Mouse (Mus musculus): ENCODE results near the gene Npr2.

The Npr2 gene

GRCm38 (mm10) chr4:43672070-43672469, 40.3 kb downstream of the Npr2 start:
- H3K9me3 ChIP-seq (ENCODE audit: low read length): no peaks in the 10 kb centered on the region
- TF ChIP-seq NANOG (IDR thresholded peaks at IDR 0.05; ENCODE audit: borderline replicate concordance, low read length) (no peak), CTCF (conservative IDR thresholded peaks at IDR 0.05; ENCODE audit: low read length) (peak; percentile 75)
- peaks cover 22% of the 10 kb centered on the region for H3K27me3 ChIP-seq (ENCODE audit: insufficient read depth, low read length)
- H3K36me3 ChIP-seq (ENCODE audit: insufficient read depth, low read length): 0 out of 2 replicates have a peak, but pooled peaks cover 3% of the 10 kb centered on the region
- no peak overlapping the region for H3K4me3 ChIP-seq (replicated peaks; ENCODE audit: low read length)
- H3K4me1 ChIP-seq (replicated peaks; ENCODE audit: low read depth, low read length): peaks cover 50% of the 10 kb centered on the region

GRCm38 (mm10) chr4:43673703-43674102, 42.0 kb downstream of the Npr2 start:
- H3K9me3 ChIP-seq (ENCODE audit: low read length): no peaks in the 10 kb centered on the region
- H3K27me3 ChIP-seq (ENCODE audit: insufficient read depth, low read length): peaks cover 14% of the 10 kb centered on the region
- TF ChIP-seq NANOG (IDR thresholded peaks at IDR 0.05; ENCODE audit: borderline replicate concordance, low read length): no peak
- TF ChIP-seq POU5F1 (IDR thresholded peaks at IDR 0.05; ENCODE audit: borderline replicate concordance, low read length): no peak
- TF ChIP-seq CTCF (conservative IDR thresholded peaks at IDR 0.05; ENCODE audit: low read length): no peak
- no peak overlapping the region for H3K4me3 ChIP-seq (replicated peaks; ENCODE audit: low read length)
- H3K36me3 ChIP-seq (ENCODE audit: insufficient read depth, low read length): 0 out of 2 replicates have a peak, but pooled peaks cover 3% of the 10 kb centered on the region
- H3K4me1 ChIP-seq (replicated peaks; ENCODE audit: low read depth, low read length): peaks cover 43% of the 10 kb centered on the region

GRCm38 (mm10) chr4:43674974-43675373, 43.2 kb downstream of the Npr2 start:
- Histone ChIP-seq H3K4me1 (replicated peaks; ENCODE audit: low read depth, low read length) (peaks cover 35% of the 10 kb centered on the region), H3K4me3 (replicated peaks; ENCODE audit: low read length) (no peak overlapping the region), H3K27me3 (ENCODE audit: insufficient read depth, low read length) (peaks cover 8% of the 10 kb centered on the region), H3K36me3 (ENCODE audit: insufficient read depth, low read length) (0 out of 2 replicates have a peak, but pooled peaks cover 3% of the 10 kb centered on the region), H3K9me3 (ENCODE audit: low read length) (no peaks in the 10 kb centered on the region)
- TF ChIP-seq NANOG (IDR thresholded peaks at IDR 0.05; ENCODE audit: borderline replicate concordance, low read length): no peak
- no peak for TF ChIP-seq CTCF (conservative IDR thresholded peaks at IDR 0.05; ENCODE audit: low read length)
- no peak for TF ChIP-seq POU5F1 (IDR thresholded peaks at IDR 0.05; ENCODE audit: borderline replicate concordance, low read length)

- peaks cover 3% of the 10 kb centered on the region for H3K27me3 ChIP-seq (ENCODE audit: insufficient read depth, low read length)
- 0 out of 2 replicates have a peak overlapping the region, but pooled peaks have one; percentile 13 for H3K4me3 ChIP-seq (replicated peaks; ENCODE audit: low read length)
- no peaks in the 10 kb centered on the region for H3K9me3 ChIP-seq (ENCODE audit: low read length)
- H3K36me3 ChIP-seq (ENCODE audit: insufficient read depth, low read length): 0 out of 2 replicates have a peak, but pooled peaks cover 3% of the 10 kb centered on the region
- TF ChIP-seq POU5F1 (IDR thresholded peaks at IDR 0.05; ENCODE audit: borderline replicate concordance, low read length): no peak
- no peak for TF ChIP-seq CTCF (conservative IDR thresholded peaks at IDR 0.05; ENCODE audit: low read length)
- no peak for TF ChIP-seq NANOG (IDR thresholded peaks at IDR 0.05; ENCODE audit: borderline replicate concordance, low read length)
- H3K4me1 ChIP-seq (replicated peaks; ENCODE audit: low read depth, low read length): peaks cover 33% of the 10 kb centered on the region
Measured at GRCm38 (mm10) chr4:43675608-43676007, 43.9 kb downstream of the Npr2 start.

GRCm38 (mm10) chr4:43678541-43678940, 46.8 kb downstream of the Npr2 start:
- TF ChIP-seq NANOG (IDR thresholded peaks at IDR 0.05; ENCODE audit: borderline replicate concordance, low read length) (no peak), CTCF (conservative IDR thresholded peaks at IDR 0.05; ENCODE audit: low read length) (no peak), POU5F1 (IDR thresholded peaks at IDR 0.05; ENCODE audit: borderline replicate concordance, low read length) (no peak)
- Histone ChIP-seq H3K4me3 (replicated peaks; ENCODE audit: low read length) (no peak overlapping the region), H3K27me3 (ENCODE audit: insufficient read depth, low read length) (no peaks in the 10 kb centered on the region), H3K4me1 (replicated peaks; ENCODE audit: low read depth, low read length) (peaks cover 28% of the 10 kb centered on the region), H3K36me3 (ENCODE audit: insufficient read depth, low read length) (0 out of 2 replicates have a peak, but pooled peaks cover 3% of the 10 kb centered on the region), H3K9me3 (ENCODE audit: low read length) (no peaks in the 10 kb centered on the region)

GRCm38 (mm10) chr4:43679416-43680043, 47.8 kb downstream of the Npr2 start:
- H3K4me1 ChIP-seq (replicated peaks; ENCODE audit: low read depth, low read length): peaks cover 20% of the 10 kb centered on the region
- TF ChIP-seq NANOG (IDR thresholded peaks at IDR 0.05; ENCODE audit: borderline replicate concordance, low read length): no peak
- no peak for TF ChIP-seq POU5F1 (IDR thresholded peaks at IDR 0.05; ENCODE audit: borderline replicate concordance, low read length)
- no peak for TF ChIP-seq CTCF (conservative IDR thresholded peaks at IDR 0.05; ENCODE audit: low read length)
- H3K4me3 ChIP-seq (replicated peaks; ENCODE audit: low read length): no peak overlapping the region
- no peaks in the 10 kb centered on the region for H3K9me3 ChIP-seq (ENCODE audit: low read length)
- H3K36me3 ChIP-seq (ENCODE audit: insufficient read depth, low read length): 0 out of 2 replicates have a peak, but pooled peaks cover 1% of the 10 kb centered on the region
- no peaks in the 10 kb centered on the region for H3K27me3 ChIP-seq (ENCODE audit: insufficient read depth, low read length)

GRCm38 (mm10) chr4:43690021-43690420, 58.3 kb downstream of the Npr2 start:
- Histone ChIP-seq H3K4me3 (replicated peaks; ENCODE audit: low read length) (no peak overlapping the region), H3K4me1 (replicated peaks; ENCODE audit: low read depth, low read length) (peaks cover 15% of the 10 kb centered on the region; the same call in 1 of the 2 replicates), H3K27me3 (ENCODE audit: insufficient read depth, low read length) (peaks cover 21% of the 10 kb centered on the region; the same call in 1 of the 2 replicates), H3K9me3 (ENCODE audit: low read length) (peaks cover 8% of the 10 kb centered on the region), H3K36me3 (ENCODE audit: insufficient read depth, low read length) (no peaks in the 10 kb centered on the region)
- no peak for TF ChIP-seq POU5F1 (IDR thresholded peaks at IDR 0.05; ENCODE audit: borderline replicate concordance, low read length)
- no peak for TF ChIP-seq NANOG (IDR thresholded peaks at IDR 0.05; ENCODE audit: borderline replicate concordance, low read length)
- TF ChIP-seq CTCF (conservative IDR thresholded peaks at IDR 0.05; ENCODE audit: low read length): no peak

- Histone ChIP-seq H3K27me3 (ENCODE audit: insufficient read depth, low read length) (peaks cover 16% of the 10 kb centered on the region), H3K4me1 (replicated peaks; ENCODE audit: low read depth, low read length) (peaks cover 17% of the 10 kb centered on the region), H3K36me3 (ENCODE audit: insufficient read depth, low read length) (no peaks in the 10 kb centered on the region), H3K9me3 (ENCODE audit: low read length) (peaks cover 8% of the 10 kb centered on the region), H3K4me3 (replicated peaks; ENCODE audit: low read length) (no peak overlapping the region)
- TF ChIP-seq NANOG (IDR thresholded peaks at IDR 0.05; ENCODE audit: borderline replicate concordance, low read length) (no peak), CTCF (conservative IDR thresholded peaks at IDR 0.05; ENCODE audit: low read length) (no peak), POU5F1 (IDR thresholded peaks at IDR 0.05; ENCODE audit: borderline replicate concordance, low read length) (no peak)
Measured at GRCm38 (mm10) chr4:43691026-43691425, 59.3 kb downstream of the Npr2 start.

All from E14TG2a.4 (cell line).